Mouse (Mus musculus) left cerebral cortex, postnatal 4 days (tissue): Measurements from ENCODE around the gene Ntan1. TPM values are rescaled to one million over a fixed set of nuclear protein-coding genes. Genes with fewer than 3 reads are reported as not detected.
"Not testable (repeated sequence)": the region's sequence is repeated elsewhere in the genome, so short reads cannot be mapped to it uniquely, and the experiment has no call there.

Experiments
- DNase-seq: peaks from one replicate; pipeline ENCODE4 v3.0.0-alpha.2; 2022
- intact Hi-C: fragments of 180-260 bp; cut with DNase I; formaldehyde crosslinking; loops from one replicate; pipeline ENCODE4 v1.15.1; 2025
- microRNA-seq: library from miRNA; unstranded; fragments of <30 nt; microRNA quantifications from one replicate; pipeline ENCODE4 v1.2.0, GENCODE M21; 2022
- total RNA-seq, 2 experiments: library from RNA; stranded (reverse); gene quantifications; 2 replicates each; pipeline ENCODE4 v1.2.3; 2021

The Ntan1 gene
- total RNA-seq, 2 experiments from 2014 or later: 107 to 109 TPM

DNA sequence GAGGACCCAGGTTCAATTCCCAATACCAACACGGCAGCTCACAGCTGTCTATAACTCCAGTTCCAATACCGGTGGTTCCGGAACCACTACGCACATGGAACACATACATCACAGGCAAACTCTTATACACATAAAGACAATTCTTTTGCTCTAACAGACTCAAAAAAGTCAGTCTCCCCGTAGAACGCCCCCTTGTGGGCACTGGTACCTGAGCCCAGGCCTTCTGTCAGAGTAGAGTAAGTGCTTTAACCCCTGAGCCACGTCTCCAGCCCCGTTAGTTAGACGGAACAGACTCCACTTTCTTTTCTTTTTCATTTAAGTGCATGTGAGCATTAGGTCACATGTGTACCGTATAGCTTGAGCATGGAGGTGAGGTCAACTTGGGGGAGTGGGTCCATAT is 11.8 kb downstream of the Ntan1 start:
- no peak for DNase-seq
- intact Hi-C loops: no loop called here

DNA sequence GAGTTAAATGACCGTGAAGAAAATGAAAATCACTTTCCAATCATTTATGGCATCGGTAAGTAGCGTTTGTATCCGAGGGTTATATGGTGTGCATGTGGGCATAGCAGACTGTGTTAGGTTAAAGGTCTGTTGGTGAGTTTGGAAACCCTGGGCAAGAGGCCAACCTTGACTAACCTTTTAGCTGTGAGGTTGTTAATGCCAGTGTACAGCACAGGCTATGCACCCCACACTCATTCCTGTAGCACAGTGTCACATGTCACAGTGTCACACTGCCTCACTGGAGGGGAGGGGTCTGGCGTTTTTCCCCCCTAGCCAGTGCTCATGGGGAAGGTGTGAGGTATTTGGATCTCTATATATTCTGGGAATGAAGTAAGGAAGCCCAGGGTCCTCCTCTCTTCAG is 13.0 kb downstream of the Ntan1 start:
- intact Hi-C loops: no loop called here
- DNase-seq: no peak

DNA sequence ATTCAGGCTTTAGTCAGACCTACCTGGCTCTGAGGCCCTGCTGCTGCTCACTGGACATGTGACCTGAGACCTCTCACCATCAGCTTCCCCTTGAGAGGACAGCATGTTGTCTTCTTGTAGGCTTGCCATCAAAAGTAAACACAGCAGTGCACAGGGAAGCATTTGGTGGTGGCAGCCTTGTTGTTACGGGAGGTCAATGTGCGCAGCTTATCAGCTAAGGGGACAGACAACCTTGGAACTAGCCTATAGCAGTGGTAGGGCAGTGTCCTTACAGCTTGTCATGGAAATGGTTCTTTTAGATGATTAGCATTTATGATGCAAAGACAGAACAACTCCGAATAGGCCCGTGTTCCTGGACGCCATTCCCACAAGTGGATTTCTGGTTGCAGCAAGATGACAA is 15.7 kb downstream of the Ntan1 start:
- intact Hi-C loops: no loop called here
- no peak for DNase-seq

GRCm38 (mm10) chr16:13840056-13840455 is 21.4 kb downstream of the Ntan1 start:
- intact Hi-C loops: no loop called here
- DNase-seq: no peak

- no peak for DNase-seq
- intact Hi-C loops: no loop called here
Measured at GRCm38 (mm10) chr16:13840956-13841355, 22.3 kb downstream of the Ntan1 start.

DNA sequence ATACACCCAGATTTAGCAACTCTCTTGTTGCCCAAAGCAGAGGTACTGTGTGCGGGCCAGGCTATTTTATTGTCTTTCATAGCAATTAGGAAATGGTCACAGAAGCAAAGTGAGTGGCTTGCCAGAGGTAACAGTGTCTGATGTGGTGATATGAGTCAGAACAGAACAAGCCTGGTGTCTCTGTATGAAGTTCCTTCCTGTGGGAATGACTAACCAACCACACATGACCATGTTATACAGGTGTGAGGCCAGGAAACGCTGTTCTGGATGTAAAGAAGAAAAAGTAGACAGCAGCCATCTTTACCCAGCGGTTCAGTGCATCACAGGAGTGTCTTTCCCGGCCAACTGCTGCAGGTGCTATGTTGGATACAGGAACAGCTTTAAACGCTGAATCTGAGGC is 26.4 kb downstream of the Ntan1 start:
- no peak for DNase-seq

DNA sequence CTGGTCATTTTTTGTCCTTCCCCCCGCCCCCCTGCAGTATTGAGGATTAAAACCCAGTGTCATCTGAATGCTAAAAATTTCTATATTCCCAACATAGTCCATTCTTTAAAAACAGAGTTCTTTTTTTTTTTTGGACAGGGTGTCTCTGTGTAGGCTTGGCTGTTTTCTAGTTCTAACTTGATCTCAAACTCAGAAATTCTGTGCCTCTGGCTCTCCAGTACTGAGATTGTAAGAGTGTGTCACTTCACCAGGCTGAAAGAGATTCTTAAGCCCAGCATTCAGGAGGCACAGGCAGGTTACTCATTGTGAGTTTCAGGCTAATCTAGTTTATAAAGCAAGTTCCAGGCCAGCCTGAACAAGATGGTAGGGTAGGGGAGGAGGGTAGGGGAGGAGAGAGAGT is 28.0 kb downstream of the Ntan1 start:
- DNase-seq: no peak
- intact Hi-C loops: no loop called here

More for the DNA sequence above, 26.4 kb downstream of the Ntan1 start:
- intact Hi-C loops: no loop called here

GRCm38 (mm10) chr16:13848310-13848709 is 29.7 kb downstream of the Ntan1 start:
- intact Hi-C loops: no loop called here
- no peak for DNase-seq

DNA sequence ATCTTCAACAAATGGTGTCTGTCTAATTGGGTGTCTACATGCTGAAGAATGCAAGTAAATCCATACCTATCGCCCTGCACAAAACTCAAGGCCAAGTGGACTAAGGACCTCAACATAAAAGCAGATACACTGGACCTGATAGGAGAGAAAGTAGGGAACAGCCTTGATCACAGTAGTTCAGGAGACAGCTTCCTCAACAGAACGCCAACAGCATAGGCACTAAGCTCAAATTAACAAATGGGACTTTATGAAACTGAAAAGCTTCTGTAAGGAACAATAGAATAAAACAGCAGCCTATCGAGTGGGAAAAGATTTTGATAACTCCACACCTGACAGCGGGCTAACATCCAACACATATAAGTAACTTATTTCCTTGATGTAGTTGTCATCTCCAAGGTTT is 32.8 kb downstream of the Ntan1 start:
- no peak for DNase-seq
- intact Hi-C loops: no loop called here

GRCm38 (mm10) chr16:13853886-13854285 is 35.2 kb downstream of the Ntan1 start:
- intact Hi-C loops: no loop called here
- no peak for DNase-seq

- intact Hi-C loops: no loop called here
- no peak for DNase-seq
Measured at GRCm38 (mm10) chr16:13866076-13866475, 47.4 kb downstream of the Ntan1 start.

DNA sequence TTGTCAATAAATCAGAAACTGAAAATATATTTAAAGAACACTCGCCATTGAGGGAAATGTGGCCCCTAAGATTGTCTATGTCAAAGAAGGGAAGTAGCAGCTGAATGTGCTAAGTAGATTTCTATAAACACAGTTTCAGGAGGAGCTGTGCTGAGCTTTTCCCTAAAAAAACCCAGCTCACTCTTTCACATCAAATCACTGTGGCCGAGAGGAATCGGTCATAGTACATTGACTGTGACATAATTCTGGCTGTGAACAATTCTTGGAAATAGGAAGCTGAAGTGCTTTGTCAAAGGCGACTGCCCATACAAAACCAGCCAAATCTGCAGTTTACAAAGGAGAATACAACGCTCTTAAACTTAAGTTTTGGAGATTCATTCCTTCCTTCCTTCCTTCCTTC is 48.0 kb downstream of the Ntan1 start:
- DNase-seq: no peak
- intact Hi-C loops: no loop called here

GRCm38 (mm10) chr16:13867406-13867805 is 48.8 kb downstream of the Ntan1 start:
- intact Hi-C loops: not testable (repeated sequence)
- peak; percentile 20 for DNase-seq

DNA sequence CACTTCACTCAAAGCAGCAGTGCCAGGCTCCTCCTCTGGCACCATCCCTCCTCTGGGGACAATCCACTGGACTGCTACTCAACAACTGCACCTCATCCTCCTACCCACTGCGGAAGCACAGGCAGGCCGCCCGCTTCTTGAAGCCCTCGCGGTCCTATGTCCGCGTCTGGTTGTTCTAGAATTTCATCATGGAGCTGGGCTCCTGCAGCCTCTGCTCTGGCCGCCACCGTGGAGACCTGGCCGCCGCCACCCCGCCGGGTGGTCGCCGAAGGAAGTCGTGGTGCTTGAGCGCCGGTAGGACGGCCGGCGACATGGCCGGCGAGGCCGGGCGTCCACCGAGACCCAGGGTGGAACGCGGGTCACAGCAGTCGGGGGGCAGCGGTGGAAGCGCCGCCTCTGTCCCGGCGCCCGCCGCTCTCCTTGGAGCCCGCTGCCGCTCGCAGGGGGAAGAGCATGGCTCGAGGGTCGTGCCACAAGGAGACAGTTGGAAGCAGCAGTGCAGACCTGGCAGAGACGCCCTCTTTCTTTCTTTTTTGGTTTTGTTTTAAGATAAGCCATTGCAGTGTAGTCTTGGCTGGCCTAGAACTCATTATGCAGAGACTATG is 49.4 kb downstream of the Ntan1 start:
- intact Hi-C loops: no loop called here
- DNase-seq: peak; percentile 27

- DNase-seq: no peak
- intact Hi-C loops: no loop called here
Measured at GRCm38 (mm10) chr16:13875483-13875882, 56.8 kb downstream of the Ntan1 start.

DNA sequence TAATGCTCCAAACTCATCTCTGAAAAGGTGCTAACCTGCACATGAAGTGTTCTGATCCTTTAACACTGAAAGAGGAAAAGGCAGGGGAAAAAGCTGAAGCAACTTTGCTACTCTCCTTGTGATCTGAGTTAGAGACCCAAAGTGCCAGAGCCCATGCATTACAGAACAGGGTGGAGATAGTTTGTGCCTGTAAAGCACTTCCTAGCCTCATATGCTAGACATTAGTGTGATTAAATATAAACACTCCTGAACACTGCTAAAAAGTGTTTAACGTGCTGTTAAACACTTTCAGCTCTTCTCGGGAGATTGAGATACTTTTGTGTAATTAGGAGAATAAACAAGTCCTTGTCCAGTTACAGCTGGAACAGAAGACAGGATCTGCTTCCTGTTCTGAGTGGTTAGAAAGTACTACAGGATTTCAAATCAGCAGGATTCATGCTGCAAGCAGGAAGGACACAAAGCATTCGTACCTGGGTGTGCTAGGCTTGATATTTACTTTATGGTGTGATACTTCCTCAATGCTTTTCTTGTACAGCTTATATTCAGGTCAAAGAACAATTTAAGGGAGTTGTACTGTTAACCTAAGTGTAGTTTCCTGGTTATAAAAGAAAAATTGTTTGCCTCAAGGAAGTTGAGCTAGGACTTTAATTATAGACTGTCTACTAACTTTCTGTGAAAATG is 64.6 kb downstream of the Ntan1 start:
- intact Hi-C loops: no loop called here
- DNase-seq: no peak

Small RNA genes within 50 kb of the gene (microRNA-seq; reads per million reads assigned to microRNA genes)
- gene Gm27734: not detected

Other genes starting within 250 kb of the Ntan1 start
- 10 to 100 TPM; 32.4 to 37.4 TPM for gene Parn, start 150.7 kb upstream of the Ntan1 start, total RNA-seq
- 10 to 100 TPM; 38.1 to 41.8 TPM for gene Bfar, start 147.0 kb upstream of the Ntan1 start, total RNA-seq
- 1 to 10 TPM; 4.6 to 6.1 TPM for gene 3110001I22Rik, start 146.9 kb upstream of the Ntan1 start, total RNA-seq
- not detected for gene Pla2g10, start 87.9 kb upstream of the Ntan1 start, total RNA-seq
- 10 to 100 TPM; 52.6 to 56.6 TPM for gene Rrn3, start 38.1 kb upstream of the Ntan1 start, total RNA-seq
- 10 to 100 TPM; 79.0 to 79.2 TPM for gene Pdxdc1, start 84.3 kb downstream of the Ntan1 start, total RNA-seq
- 10 to 100 TPM; 46.6 to 53.9 TPM for gene Mpv17l, start 84.3 kb downstream of the Ntan1 start, total RNA-seq
- gene 2900011O08Rik, start 167.8 kb downstream of the Ntan1 start, total RNA-seq: 100 to 1,000 TPM; 246 to 247 TPM
- 1 to 10 TPM in 1 of 2 experiments, under 1 TPM in 1; 0.40 to 2.8 TPM for gene Ifitm7, start 168.0 kb downstream of the Ntan1 start, total RNA-seq